Mouse (Mus musculus): ENCODE measurements around the gene Snx30. TPM values are rescaled to one million over a fixed set of nuclear protein-coding genes. Genes with fewer than 3 reads are reported as not detected.
A peak's percentile ranks its signal among the peaks of the same experiment; 100 is the strongest.

Snx30 gene
- total and polyA plus RNA-seq, 3 experiments, result 4.2 to 8.6 TPM; not detected in 1

DNA sequence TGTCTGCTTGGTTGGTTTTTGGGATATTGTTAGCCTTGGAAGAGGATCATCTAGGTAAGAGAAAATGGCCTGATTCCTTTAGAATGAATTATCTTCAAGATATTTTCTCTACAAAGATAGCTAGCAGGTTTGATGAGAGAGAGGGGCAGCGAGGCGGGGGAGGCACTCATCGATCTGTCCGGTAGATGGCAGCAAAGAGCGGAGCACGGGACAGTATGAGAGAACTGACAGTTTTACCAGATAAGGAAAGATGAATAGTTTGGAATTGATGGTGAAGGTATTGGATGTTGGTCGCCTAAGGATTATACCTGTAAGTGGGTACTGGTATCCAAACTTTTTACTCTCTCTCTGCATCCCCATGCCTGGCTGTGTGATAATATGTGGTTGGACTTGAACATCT is 19.0 kb upstream of the Snx30 start (continued):
- TF ChIP-seq HCFC1 (IDR thresholded peaks at IDR 0.05; ENCODE audit: low read depth, low read length), result 0 out of 2 replicates have a peak, but pooled peaks have one; percentile 29

DNA sequence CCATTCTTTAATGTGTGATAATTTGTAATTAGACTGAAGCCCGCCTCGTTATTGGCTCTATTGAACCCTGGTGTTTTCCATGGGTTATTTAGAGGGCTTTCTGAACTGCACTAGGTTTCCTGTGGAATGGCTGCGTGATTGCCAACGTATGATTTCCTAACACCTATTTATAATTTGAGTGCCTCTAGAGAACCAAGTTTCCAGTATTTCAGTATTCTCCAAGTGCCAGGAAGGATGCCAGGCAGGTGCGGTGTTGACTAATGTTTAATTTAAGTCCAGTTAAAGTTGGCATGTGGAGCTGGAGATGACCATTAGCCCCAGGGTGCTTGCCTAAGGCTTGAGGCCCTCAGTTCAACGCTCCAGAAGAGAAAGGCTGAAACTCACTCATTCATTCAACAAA is 18.5 kb upstream of the Snx30 start:
- H3K27me3 ChIP-seq (ENCODE audit: control insufficient read depth in 1 of 2, insufficient read depth in 2 of 2, low read length in 2 of 2), result peaks cover 5 to 10% of the 10 kb centered on the region in 2 experiments; a peak in 3 of 4 replicates
- H3K9me3 ChIP-seq (replicated peaks; ENCODE audit: insufficient read depth, low read length), result no peaks in the 10 kb centered on the region
- H3K27ac ChIP-seq (ENCODE audit: control insufficient read depth, low read depth, low read length), result no peak overlapping the region
- H3K79me2 ChIP-seq (ENCODE audit: control insufficient read depth, insufficient read depth, low read length, poor library complexity), result peaks cover 13% of the 10 kb centered on the region
- H3K9ac ChIP-seq (ENCODE audit: control insufficient read depth, low read depth, low read length, poor library complexity, severe bottlenecking), result no peak overlapping the region
- H3K4me3 ChIP-seq (ENCODE audit: control insufficient read depth in 1 of 2, insufficient read depth in 1 of 2, low read depth in 2 of 2, low read length in 2 of 2), result no peak overlapping the region
- H3K4me1 ChIP-seq (ENCODE audit: control insufficient read depth in 1 of 2, insufficient read depth in 2 of 2, low read length in 2 of 2), result peaks cover 2 to 3% of the 10 kb centered on the region in 2 experiments; a peak in 1 of 4 replicates
- no peak for DNase-seq (ENCODE audit: low read depth, low spot score)
- H3K36me3 ChIP-seq (ENCODE audit: control insufficient read depth in 1 of 2, insufficient read depth in 2 of 2, low read length in 2 of 2), result peaks cover 0 to 12% of the 10 kb centered on the region in 2 experiments; a peak in 2 of 4 replicates
- TF ChIP-seq HCFC1 (IDR thresholded peaks at IDR 0.05; ENCODE audit: low read depth, low read length), result 0 out of 2 replicates have a peak, but pooled peaks have one; percentile 5
- TF ChIP-seq BHLHE40 (IDR thresholded peaks at IDR 0.05; ENCODE audit: borderline replicate concordance, low read depth, low read length), result no peak

DNA sequence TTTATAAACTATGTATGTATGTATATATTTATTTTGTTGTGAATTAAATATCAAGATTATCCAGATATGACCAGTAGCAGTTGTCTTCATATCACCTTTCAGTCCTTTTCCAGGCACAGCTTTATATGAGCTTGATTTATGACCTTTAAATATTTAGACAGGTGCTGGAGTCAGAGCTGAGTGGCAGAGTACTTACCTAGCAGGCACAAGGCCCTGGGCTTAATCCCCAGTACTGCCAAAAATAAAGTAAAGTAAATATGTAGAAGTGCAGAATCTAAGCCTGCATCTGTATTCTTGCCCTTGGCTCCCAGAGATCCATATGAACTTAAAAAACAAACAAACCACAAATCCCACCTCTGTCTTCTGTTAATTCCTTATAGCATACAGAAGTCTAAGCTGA is 16.6 kb upstream of the Snx30 start:
- H3K36me3 ChIP-seq (ENCODE audit: control insufficient read depth in 1 of 2, insufficient read depth in 2 of 2, low read length in 2 of 2), result peaks cover 0 to 10% of the 10 kb centered on the region in 2 experiments; a peak in 2 of 4 replicates
- no peak for DNase-seq (ENCODE audit: low read depth, low spot score)
- no peaks in the 10 kb centered on the region for H3K79me2 ChIP-seq (ENCODE audit: control insufficient read depth, insufficient read depth, low read length, poor library complexity)
- no peak overlapping the region for H3K27ac ChIP-seq (ENCODE audit: control insufficient read depth, low read depth, low read length)
- TF ChIP-seq HCFC1 (IDR thresholded peaks at IDR 0.05; ENCODE audit: low read depth, low read length), result no peak
- no peak for TF ChIP-seq UBTF (IDR thresholded peaks at IDR 0.05; ENCODE audit: borderline replicate concordance, insufficient read depth, low read depth, low read length)
- TF ChIP-seq ZNF384 (IDR thresholded peaks at IDR 0.05; ENCODE audit: low read depth, low read length), result no peak
- no peak for TF ChIP-seq POLR2A (IDR thresholded peaks at IDR 0.05; ENCODE audit: control insufficient read depth in 1 of 2, insufficient read depth in 1 of 2, low read depth in 1 of 2, low read length in 2 of 2, poor library complexity in 1 of 2)
- no peak for TF ChIP-seq ZMIZ1 (IDR thresholded peaks at IDR 0.05; ENCODE audit: low read depth, low read length)
- TF ChIP-seq MXI1 (IDR thresholded peaks at IDR 0.05; ENCODE audit: low read depth, low read length), result no peak
- no peak for TF ChIP-seq BHLHE40 (IDR thresholded peaks at IDR 0.05; ENCODE audit: borderline replicate concordance, low read depth, low read length)
- no peak for TF ChIP-seq NRF1 (IDR thresholded peaks at IDR 0.05; ENCODE audit: insufficient read depth, low read depth, low read length, poor library complexity, severe bottlenecking)
- no peak for TF ChIP-seq MAZ (IDR thresholded peaks at IDR 0.05; ENCODE audit: low read depth, low read length)
- no peak for TF ChIP-seq USF2 (IDR thresholded peaks at IDR 0.05; ENCODE audit: borderline replicate concordance in 1 of 2, insufficient read depth in 1 of 2, low read depth in 1 of 2, low read length in 2 of 2)
- no peak for TF ChIP-seq SMC3 (IDR thresholded peaks at IDR 0.05; ENCODE audit: low read depth, low read length)
- TF ChIP-seq MAFK (IDR thresholded peaks at IDR 0.05; ENCODE audit: borderline replicate concordance, low read depth, low read length), result no peak
- TF ChIP-seq ELF1 (IDR thresholded peaks at IDR 0.05; ENCODE audit: low read depth, low read length), result no peak
- TF ChIP-seq POLR2AphosphoS5 (IDR thresholded peaks at IDR 0.05; ENCODE audit: borderline replicate concordance, low read depth, low read length), result no peak
- no peak overlapping the region for H3K9ac ChIP-seq (ENCODE audit: control insufficient read depth, low read depth, low read length, poor library complexity, severe bottlenecking)
- peaks cover 5 to 10% of the 10 kb centered on the region in 2 experiments; a peak in 3 of 4 replicates for H3K27me3 ChIP-seq (ENCODE audit: control insufficient read depth in 1 of 2, insufficient read depth in 2 of 2, low read length in 2 of 2)
- no peak overlapping the region for H3K4me3 ChIP-seq (ENCODE audit: control insufficient read depth in 1 of 2, insufficient read depth in 1 of 2, low read depth in 2 of 2, low read length in 2 of 2)
- H3K9me3 ChIP-seq (replicated peaks; ENCODE audit: insufficient read depth, low read length), result no peaks in the 10 kb centered on the region
- peaks cover 2 to 3% of the 10 kb centered on the region in 2 experiments; a peak in 1 of 4 replicates for H3K4me1 ChIP-seq (ENCODE audit: control insufficient read depth in 1 of 2, insufficient read depth in 2 of 2, low read length in 2 of 2)

All from MEL (cell line).